ENCODE assay signal across 8 mouse cellular contexts in genomic region chr7:70624031-70624726, GRCm38 (mm10).
DNase-seq lines count a peak whose midpoint lies in the region; ATAC-seq and TF ChIP-seq lines count a peak whose summit lies in the region.

No protein-coding gene starts in this region.

- TF ChIP-seq CTCF in gastrocnemius, adult 2 months (IDR thresholded peaks at IDR 0.05) = no peak

- H3K9ac ChIP-seq in hindbrain, embryonic 13.5 days = no peak overlapping the region
- no peak overlapping the region for H3K9ac ChIP-seq in limb, embryonic 14.5 days (ENCODE audit: low read depth, low read length, severe bottlenecking)
- no peak overlapping the region for H3K9ac ChIP-seq in midbrain, embryonic 14.5 days (replicated peaks; ENCODE audit: low read length)

- peak overlapping the region; percentile 63 for H3K4me3 ChIP-seq in gastrocnemius, adult 2 months
- H3K4me3 ChIP-seq in hindbrain, embryonic 13.5 days = no peak overlapping the region
- H3K4me3 ChIP-seq in limb, embryonic 14.5 days (replicated peaks; ENCODE audit: low read length) = no peak overlapping the region
- H3K4me3 ChIP-seq in midbrain, embryonic 14.5 days (replicated peaks; ENCODE audit: low read depth, low read length) = no peak overlapping the region

- H3K27me3 ChIP-seq in hindbrain, embryonic 13.5 days = peaks cover 7% of the 10 kb centered on the region; the same call in 1 of the 2 replicates
- no peaks in the 10 kb centered on the region; the same call in 1 of the 2 replicates for H3K27me3 ChIP-seq in limb, embryonic 14.5 days (ENCODE audit: control insufficient read depth, insufficient read depth, low read length)
- H3K27me3 ChIP-seq in midbrain, embryonic 14.5 days (ENCODE audit: control insufficient read depth, insufficient read depth, low read length) = peaks cover 5% of the 10 kb centered on the region; the same call in 1 of the 2 replicates

- WGBS in hindbrain, embryonic 13.5 days = 8% methylated on average over 16 of the region's 16 CpGs
- 4% methylated on average over 16 of the region's 16 CpGs for WGBS in limb, embryonic 14.5 days
- WGBS in midbrain, embryonic 14.5 days = 5% methylated on average over 16 of the region's 16 CpGs

- H3K4me1 ChIP-seq in hindbrain, embryonic 13.5 days (replicated peaks) = peaks cover 22% of the 10 kb centered on the region
- peaks cover 26% of the 10 kb centered on the region for H3K4me1 ChIP-seq in limb, embryonic 14.5 days (ENCODE audit: control insufficient read depth, insufficient read depth, low read length)
- peaks cover 17% of the 10 kb centered on the region for H3K4me1 ChIP-seq in midbrain, embryonic 14.5 days (ENCODE audit: control insufficient read depth, insufficient read depth, low read length)

- no peaks in the 10 kb centered on the region for H3K9me3 ChIP-seq in hindbrain, embryonic 13.5 days
- H3K9me3 ChIP-seq in limb, embryonic 14.5 days (ENCODE audit: control insufficient read depth, low read length) = no peaks in the 10 kb centered on the region
- no peaks in the 10 kb centered on the region for H3K9me3 ChIP-seq in midbrain, embryonic 14.5 days (ENCODE audit: control insufficient read depth, low read length)

- TF ChIP-seq POLR2A in limb, embryonic 14.5 days (IDR thresholded peaks at IDR 0.05; ENCODE audit: borderline replicate concordance, extremely low read depth, insufficient read depth, insufficient read length) = no peak

- DNase-seq in adrenal gland, postnatal 10 days = peak; percentile 48
- DNase-seq in adrenal gland, postnatal 4 days (ENCODE audit: low spot score in 2 of 2) = no peak
- peak; percentile 79 for DNase-seq in gastrocnemius, adult 2 months
- DNase-seq in limb, embryonic 14.5 days (ENCODE audit: low spot score) = peak; percentile 54
- peak; percentile 37 for DNase-seq in midbrain, embryonic 14.5 days
- no peak for DNase-seq in natural killer cell, adult 2 months (ENCODE audit: low spot score in 2 of 2)
- no peak for DNase-seq in thymus, postnatal 14 days

- no peaks in the 10 kb centered on the region for H3K36me3 ChIP-seq in hindbrain, embryonic 13.5 days
- no peaks in the 10 kb centered on the region for H3K36me3 ChIP-seq in limb, embryonic 14.5 days (ENCODE audit: control insufficient read depth, insufficient read depth, low read length)
- H3K36me3 ChIP-seq in midbrain, embryonic 14.5 days (ENCODE audit: control insufficient read depth, insufficient read depth, low read length) = no peaks in the 10 kb centered on the region

- peak overlapping the region; percentile 53 for H3K4me2 ChIP-seq in hindbrain, embryonic 13.5 days
- peak overlapping the region; percentile 62 for H3K4me2 ChIP-seq in limb, embryonic 14.5 days (replicated peaks; ENCODE audit: low read depth, low read length, severe bottlenecking)
- H3K4me2 ChIP-seq in midbrain, embryonic 14.5 days (ENCODE audit: low read length) = peak overlapping the region; percentile 58

- intact Hi-C loops in gastrocnemius, adult 2 months (cut with DNase I) = loop anchor here (10.0 kb wide), 1 partner anchor 109 kb away; no protein-coding TSS in a partner anchor

- ATAC-seq in hindbrain, embryonic 13.5 days (ENCODE audit: low FRiP score) = no peak
- ATAC-seq in limb, embryonic 14.5 days (ENCODE audit: low FRiP score, low read depth) = peak; percentile 42; the same call in 1 of the 2 replicates
- no peak for ATAC-seq in midbrain, embryonic 14.5 days (ENCODE audit: low FRiP score, low TSS enrichment)

- peak overlapping the region; percentile 86 for H3K27ac ChIP-seq in gastrocnemius, adult 2 months
- no peak overlapping the region for H3K27ac ChIP-seq in hindbrain, embryonic 13.5 days
- H3K27ac ChIP-seq in limb, embryonic 14.5 days (replicated peaks; ENCODE audit: low read depth, low read length) = no peak overlapping the region
- no peak overlapping the region for H3K27ac ChIP-seq in midbrain, embryonic 14.5 days (replicated peaks; ENCODE audit: low read depth, low read length)

Comparison
In these comparisons a context has a peak if more than half of its experiments do, and no peak if none do; other contexts are left out.
1. DNase-seq: peak in adrenal gland, postnatal 10 days (single experiment), gastrocnemius, adult 2 months (single experiment), limb, embryonic 14.5 days (single experiment) and midbrain, embryonic 14.5 days (single experiment); none in adrenal gland, postnatal 4 days (0 of 2), natural killer cell, adult 2 months (0 of 2) and thymus, postnatal 14 days (single experiment).
2. Peak in every context shown above with its lines, with median percentiles within 50 percentile points of each other: H3K4me2 ChIP-seq.